Mouse (Mus musculus): ENCODE measurements around the gene Slc9c1. TPM values are rescaled to one million over a fixed set of nuclear protein-coding genes. Genes with fewer than 3 reads are reported as not detected.

The Slc9c1 gene
- polyA plus RNA-seq, 1 experiment: not detected

DNA sequence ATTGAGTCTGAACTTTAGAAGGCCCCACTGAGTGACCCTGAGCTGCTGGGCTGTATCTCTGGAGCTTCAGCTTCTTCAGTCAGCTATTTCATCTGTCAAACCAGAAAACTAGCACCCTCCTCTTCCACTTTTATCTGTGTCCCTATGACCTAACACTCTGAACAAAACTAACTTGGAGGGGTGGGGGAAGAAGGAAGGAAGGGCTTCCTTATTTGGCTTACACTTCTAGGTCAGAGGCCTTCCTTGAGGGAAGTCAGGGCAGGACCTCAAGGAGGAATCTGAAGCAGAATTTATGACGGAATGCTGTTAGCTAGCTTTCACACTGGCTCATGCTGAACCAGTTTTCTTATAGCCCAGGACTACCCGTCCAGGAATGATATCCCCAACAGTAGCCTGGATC lies 116.4 kb downstream of the Slc9c1 start:
- no peak overlapping the region for H3K4me2 ChIP-seq (ENCODE audit: low read depth)
- H3K27me3 ChIP-seq (ENCODE audit: control insufficient read depth, insufficient read depth, insufficient read length): no peaks in the 10 kb centered on the region
- no peak overlapping the region for H3ac ChIP-seq (ENCODE audit: control insufficient read depth, insufficient read length)
- H3K4me3 ChIP-seq: no peak overlapping the region
- no peak for TF ChIP-seq MYOG (IDR thresholded peaks at IDR 0.05; ENCODE audit: control insufficient read depth in 1 of 3, insufficient read depth in 1 of 3, insufficient read length in 2 of 3, low read depth in 2 of 3)
- no peak for TF ChIP-seq TCF3 (IDR thresholded peaks at IDR 0.05; ENCODE audit: insufficient read length, low read depth)
- no peak for TF ChIP-seq E2F4 (IDR thresholded peaks at IDR 0.05; ENCODE audit: insufficient read depth)
- TF ChIP-seq CEBPB (IDR thresholded peaks at IDR 0.05; ENCODE audit: insufficient read depth, poor library complexity, severe bottlenecking): no peak
- no peak for TF ChIP-seq MYOD1 (IDR thresholded peaks at IDR 0.05; ENCODE audit: control insufficient read depth in 1 of 3, insufficient read length in 2 of 3, low read depth in 2 of 3)
- TF ChIP-seq USF1 (IDR thresholded peaks at IDR 0.05; ENCODE audit: low read depth): no peak
- no peak for TF ChIP-seq MAX (IDR thresholded peaks at IDR 0.05; ENCODE audit: low read depth)
- TF ChIP-seq POLR2AphosphoS2 (IDR thresholded peaks at IDR 0.05; ENCODE audit: insufficient read length, low read depth): no peak
- TF ChIP-seq POLR2A (IDR thresholded peaks at IDR 0.05; ENCODE audit: insufficient read length, low read depth): no peak
- no peak for TF ChIP-seq REST (IDR thresholded peaks at IDR 0.05; ENCODE audit: insufficient read depth, insufficient read length)
- TF ChIP-seq TCF12 (IDR thresholded peaks at IDR 0.05; ENCODE audit: insufficient read depth, poor library complexity, severe bottlenecking): no peak
- TF ChIP-seq SRF (IDR thresholded peaks at IDR 0.05; ENCODE audit: control insufficient read depth, insufficient read length, low read depth): no peak
- H3K79me2 ChIP-seq (ENCODE audit: control insufficient read depth, insufficient read depth): no peaks in the 10 kb centered on the region
- H3K36me3 ChIP-seq (ENCODE audit: control insufficient read depth, insufficient read depth): no peaks in the 10 kb centered on the region

DNA sequence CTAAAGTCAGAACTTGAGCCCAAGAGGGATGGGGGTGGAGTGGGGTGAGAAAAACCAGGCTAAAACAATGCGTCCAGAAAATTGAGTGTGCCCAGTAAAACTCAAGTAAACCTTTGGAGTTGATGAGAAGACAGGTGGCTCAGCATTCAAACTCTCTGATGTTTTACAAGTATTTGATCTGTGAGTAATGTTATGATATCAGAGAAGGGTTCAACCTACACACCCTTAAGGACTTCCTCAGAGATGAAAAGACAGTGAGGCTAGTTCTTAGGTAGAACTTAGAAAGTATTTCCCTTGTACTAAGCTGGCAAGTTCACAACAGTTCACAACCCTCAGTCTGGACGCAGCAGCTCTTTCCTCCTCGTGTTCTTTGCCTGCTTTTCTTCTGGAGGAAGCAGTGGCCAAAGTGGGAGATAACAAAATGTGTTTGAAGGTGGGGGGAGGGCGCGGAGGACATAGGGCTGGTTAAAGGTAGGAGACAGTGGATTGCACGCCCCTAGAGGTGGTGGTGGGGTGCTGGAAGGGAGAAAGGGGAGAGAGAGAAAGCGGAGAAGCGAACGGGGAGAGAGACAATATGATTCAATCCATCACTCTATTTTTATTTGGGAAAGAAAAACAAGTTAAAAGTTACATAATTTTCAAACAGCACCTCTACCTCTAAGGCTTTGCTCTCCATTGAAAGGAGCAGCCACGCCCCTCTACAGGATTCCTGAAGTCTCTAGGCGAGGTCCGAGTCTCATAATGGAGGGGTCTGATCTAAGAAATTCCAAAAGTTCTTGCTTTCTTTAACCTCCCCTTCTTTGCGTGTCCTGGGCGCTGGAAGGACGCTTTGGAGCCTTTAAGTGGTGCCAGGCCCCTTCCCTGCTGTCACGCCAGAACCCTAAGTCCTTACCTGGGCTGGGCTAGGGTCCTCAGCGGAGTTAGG lies 118.2 kb downstream of the Slc9c1 start:
- H3K79me2 ChIP-seq (ENCODE audit: control insufficient read depth, insufficient read depth): no peaks in the 10 kb centered on the region
- no peak overlapping the region for H3K4me2 ChIP-seq (ENCODE audit: low read depth)
- TF ChIP-seq E2F4 (IDR thresholded peaks at IDR 0.05; ENCODE audit: insufficient read depth) (no peak), REST (IDR thresholded peaks at IDR 0.05; ENCODE audit: insufficient read depth, insufficient read length) (no peak), TCF12 (IDR thresholded peaks at IDR 0.05; ENCODE audit: insufficient read depth, poor library complexity, severe bottlenecking) (no peak), SRF (IDR thresholded peaks at IDR 0.05; ENCODE audit: control insufficient read depth, insufficient read length, low read depth) (no peak), USF1 (IDR thresholded peaks at IDR 0.05; ENCODE audit: low read depth) (no peak), POLR2AphosphoS2 (IDR thresholded peaks at IDR 0.05; ENCODE audit: insufficient read length, low read depth) (no peak), TCF3 (IDR thresholded peaks at IDR 0.05; ENCODE audit: insufficient read length, low read depth) (no peak), POLR2A (IDR thresholded peaks at IDR 0.05; ENCODE audit: insufficient read length, low read depth) (no peak), MYOD1 (IDR thresholded peaks at IDR 0.05; ENCODE audit: control insufficient read depth in 1 of 3, insufficient read length in 2 of 3, low read depth in 2 of 3) (no peak), MYOG (IDR thresholded peaks at IDR 0.05; ENCODE audit: control insufficient read depth in 1 of 3, insufficient read depth in 1 of 3, insufficient read length in 2 of 3, low read depth in 2 of 3) (no peak), CEBPB (IDR thresholded peaks at IDR 0.05; ENCODE audit: insufficient read depth, poor library complexity, severe bottlenecking) (no peak), MAX (IDR thresholded peaks at IDR 0.05; ENCODE audit: low read depth) (no peak)
- H3K36me3 ChIP-seq (ENCODE audit: control insufficient read depth, insufficient read depth): no peaks in the 10 kb centered on the region
- no peak overlapping the region for H3ac ChIP-seq (ENCODE audit: control insufficient read depth, insufficient read length)
- H3K27me3 ChIP-seq (ENCODE audit: control insufficient read depth, insufficient read depth, insufficient read length): no peaks in the 10 kb centered on the region
- H3K4me3 ChIP-seq: no peak overlapping the region

DNA sequence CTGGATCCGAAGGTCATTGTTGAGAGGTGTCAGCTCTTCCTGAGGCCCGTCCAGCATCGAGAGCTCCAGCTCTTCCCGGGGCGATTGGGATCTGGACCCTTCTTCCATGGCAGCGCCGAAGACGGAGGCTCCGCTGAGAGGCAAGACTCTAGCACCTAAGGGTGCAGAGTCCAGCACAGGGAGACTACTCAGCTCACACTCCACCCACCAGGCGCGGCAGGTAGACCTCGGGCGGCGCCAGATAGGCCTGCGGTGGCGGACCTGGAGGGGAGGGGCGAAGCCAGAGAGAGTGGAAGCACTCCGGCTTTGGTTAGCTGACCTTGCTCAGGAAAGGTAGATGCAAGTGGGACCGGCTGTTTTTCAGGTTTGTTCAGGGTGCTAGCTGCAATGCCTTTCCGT lies 118.8 kb downstream of the Slc9c1 start, which contains the start of gene BC016579:
TSS of gene BC016579 (minus strand) at position 135 of the 399 bp plus-strand sequence.
- H3ac ChIP-seq (ENCODE audit: control insufficient read depth, insufficient read length): no peak within 1 kb of the TSS
- no peaks in the 10 kb centered on the region for H3K27me3 ChIP-seq (ENCODE audit: control insufficient read depth, insufficient read depth, insufficient read length)
- TF ChIP-seq TCF12 (IDR thresholded peaks at IDR 0.05; ENCODE audit: insufficient read depth, poor library complexity, severe bottlenecking) (no peak), MYOD1 (IDR thresholded peaks at IDR 0.05; ENCODE audit: control insufficient read depth in 1 of 3, insufficient read length in 2 of 3, low read depth in 2 of 3) (no peak), E2F4 (IDR thresholded peaks at IDR 0.05; ENCODE audit: insufficient read depth) (no peak), TCF3 (IDR thresholded peaks at IDR 0.05; ENCODE audit: insufficient read length, low read depth) (no peak), CEBPB (IDR thresholded peaks at IDR 0.05; ENCODE audit: insufficient read depth, poor library complexity, severe bottlenecking) (no peak), POLR2AphosphoS2 (IDR thresholded peaks at IDR 0.05; ENCODE audit: insufficient read length, low read depth) (no peak)
- H3K4me3 ChIP-seq: no peak within 1 kb of the TSS
- no peaks in the 10 kb centered on the region for H3K79me2 ChIP-seq (ENCODE audit: control insufficient read depth, insufficient read depth)
- H3K36me3 ChIP-seq (ENCODE audit: control insufficient read depth, insufficient read depth): no peaks in the 10 kb centered on the region
- H3K4me2 ChIP-seq (ENCODE audit: low read depth): no peak within 1 kb of the TSS

DNA sequence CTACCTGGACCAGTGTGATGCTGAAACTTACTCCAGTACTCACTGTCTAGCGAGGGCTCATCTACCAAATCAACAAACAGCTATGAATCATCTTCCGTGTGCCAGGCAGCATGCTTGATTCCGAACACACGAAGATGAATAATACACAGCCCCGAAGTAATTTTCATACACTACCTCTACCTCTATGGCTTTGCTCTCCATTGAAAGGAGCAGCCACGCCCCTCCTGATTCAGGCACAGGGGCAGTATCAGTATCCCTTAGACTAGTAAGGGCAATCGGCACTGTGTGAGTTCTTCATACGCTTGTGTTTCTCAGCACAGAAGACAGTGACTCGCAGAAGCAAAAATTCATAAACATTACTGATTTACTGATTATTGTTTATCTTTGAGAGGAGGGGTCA lies 119.4 kb downstream of the Slc9c1 start:
- Histone ChIP-seq H3K4me2 (ENCODE audit: low read depth) (no peak overlapping the region), H3ac (ENCODE audit: control insufficient read depth, insufficient read length) (no peak overlapping the region), H3K4me3 (no peak overlapping the region), H3K36me3 (ENCODE audit: control insufficient read depth, insufficient read depth) (no peaks in the 10 kb centered on the region), H3K79me2 (ENCODE audit: control insufficient read depth, insufficient read depth) (no peaks in the 10 kb centered on the region), H3K27me3 (ENCODE audit: control insufficient read depth, insufficient read depth, insufficient read length) (no peaks in the 10 kb centered on the region)
- TF ChIP-seq POLR2AphosphoS2 (IDR thresholded peaks at IDR 0.05; ENCODE audit: insufficient read length, low read depth): no peak
- TF ChIP-seq TCF3 (IDR thresholded peaks at IDR 0.05; ENCODE audit: insufficient read length, low read depth): no peak
- no peak for TF ChIP-seq CEBPB (IDR thresholded peaks at IDR 0.05; ENCODE audit: insufficient read depth, poor library complexity, severe bottlenecking)
- TF ChIP-seq REST (IDR thresholded peaks at IDR 0.05; ENCODE audit: insufficient read depth, insufficient read length): no peak
- TF ChIP-seq MYOG (IDR thresholded peaks at IDR 0.05; ENCODE audit: control insufficient read depth in 1 of 3, insufficient read depth in 1 of 3, insufficient read length in 2 of 3, low read depth in 2 of 3): no peak
- TF ChIP-seq MAX (IDR thresholded peaks at IDR 0.05; ENCODE audit: low read depth): no peak
- no peak for TF ChIP-seq E2F4 (IDR thresholded peaks at IDR 0.05; ENCODE audit: insufficient read depth)
- no peak for TF ChIP-seq USF1 (IDR thresholded peaks at IDR 0.05; ENCODE audit: low read depth)
- no peak for TF ChIP-seq MYOD1 (IDR thresholded peaks at IDR 0.05; ENCODE audit: control insufficient read depth in 1 of 3, insufficient read length in 2 of 3, low read depth in 2 of 3)
- TF ChIP-seq POLR2A (IDR thresholded peaks at IDR 0.05; ENCODE audit: insufficient read length, low read depth): no peak
- TF ChIP-seq TCF12 (IDR thresholded peaks at IDR 0.05; ENCODE audit: insufficient read depth, poor library complexity, severe bottlenecking): no peak
- no peak for TF ChIP-seq SRF (IDR thresholded peaks at IDR 0.05; ENCODE audit: control insufficient read depth, insufficient read length, low read depth)

Other genes with a start within 250 kb of the Slc9c1 start
- 40.3 TPM for gene Cd200, start 126.3 kb upstream of the Slc9c1 start, polyA plus RNA-seq (2012; fragmentation: generic; extraction: Trizol)
- gene Gm609, start 42.3 kb upstream of the Slc9c1 start, polyA plus RNA-seq (2012; fragmentation: generic; extraction: Trizol): not detected
- gene Gm17783, start 3.3 kb upstream of the Slc9c1 start, polyA plus RNA-seq (2012; fragmentation: generic; extraction: Trizol): not detected
- gene Gcsam, start 75.1 kb downstream of the Slc9c1 start, polyA plus RNA-seq (2012; fragmentation: generic; extraction: Trizol): not detected
- gene BC016579, start 118.8 kb downstream of the Slc9c1 start, polyA plus RNA-seq (2012; fragmentation: generic; extraction: Trizol): not detected
- gene Tmprss7, start 158.3 kb downstream of the Slc9c1 start, polyA plus RNA-seq (2012; fragmentation: generic; extraction: Trizol): not detected
- gene Tagln3, start 189.3 kb downstream of the Slc9c1 start, polyA plus RNA-seq (2012; fragmentation: generic; extraction: Trizol): 0.19 TPM
- 6.9 TPM for gene Abhd10, start 207.6 kb downstream of the Slc9c1 start, polyA plus RNA-seq (2012; fragmentation: generic; extraction: Trizol)